Mouse (Mus musculus) lung, postnatal 0 days (tissue): ENCODE measurements around the gene Gatad1. TPM values are rescaled to one million over a fixed set of nuclear protein-coding genes. Genes with fewer than 3 reads are reported as not detected.

ENCODE experiments used
- ATAC-seq: fragments of 200-750 bp; cut with Nextera tagmentation; 2 replicates; pipeline ENCODE4 v1.8.0; 2017; ENCODE audit warnings: moderate library complexity
- DNase-seq: peaks from one replicate; pipeline ENCODE4 v3.0.0-alpha.2; 2016; ENCODE audit warnings: low spot score
- H3K27ac ChIP-seq: fragments of 300-500 bp; sonication (generic); 2 replicates; pipeline ENCODE4 v1.5.1; 2014; ENCODE audit warnings: antibody characterized with exemption, mild to moderate bottlenecking, low read length, mixed read lengths
- H3K27me3 ChIP-seq: fragments of 300-500 bp; sonication (generic); replicated peaks from 2 replicates; pipeline ENCODE4 v1.6.1; 2014; ENCODE audit warnings: low read length, mixed read lengths; ENCODE audit not compliant: insufficient read depth
- H3K36me3 ChIP-seq: fragments of 300-500 bp; sonication (generic); 2 replicates; pipeline ENCODE4 v1.6.1; 2014; ENCODE audit warnings: low read length, mixed read lengths; ENCODE audit not compliant: insufficient read depth
- H3K4me1 ChIP-seq: fragments of 300-500 bp; sonication (generic); 2 replicates; pipeline ENCODE4 v1.6.1; 2014; ENCODE audit warnings: antibody characterized with exemption, low read depth, low read length, mixed read lengths; ENCODE audit not compliant: insufficient read depth
- H3K4me2 ChIP-seq: fragments of 300-500 bp; sonication (generic); replicated peaks from 2 replicates; pipeline ENCODE4 v1.6.1; 2014; ENCODE audit warnings: low read depth, mild to moderate bottlenecking, low read length, moderate library complexity, mixed read lengths
- H3K4me3 ChIP-seq: fragments of 300-500 bp; sonication (generic); 2 replicates; pipeline ENCODE4 v1.5.1; 2014; ENCODE audit warnings: low read depth, low read length
- H3K9ac ChIP-seq: fragments of 300-500 bp; sonication (generic); replicated peaks from 2 replicates; pipeline ENCODE4 v1.6.1; 2014; ENCODE audit warnings: low read depth, mild to moderate bottlenecking
- H3K9me3 ChIP-seq: fragments of 300-500 bp; sonication (generic); 2 replicates; pipeline ENCODE4 v1.6.1; 2016; ENCODE audit warnings: low read length, mixed read lengths
- CTCF ChIP-seq: IDR thresholded peaks from 2 replicates; pipeline ENCODE4 v1.5.1; 2016; ENCODE audit warnings: antibody characterized with exemption, mild to moderate bottlenecking
- EP300 ChIP-seq: IDR thresholded peaks from 2 replicates; pipeline ENCODE4 v1.6.1; 2016; ENCODE audit warnings: antibody characterized with exemption, mild to moderate bottlenecking, control low read depth
- WGBS: fragments of 180-500 bp; shearing (Covaris S2); extraction: QIAGEN DNeasy Blood & Tissue Kit; methylation state at CpG from one replicate; pipeline ENCODE4 v1.1.7; 2014; 5-methylcytosine and 5-hydroxymethylcytosine counted together
- microRNA-seq: library from miRNA; unstranded; fragments of <30 nt; microRNA quantifications from one replicate; pipeline ENCODE4, GENCODE M21; 2016
- polyA plus RNA-seq: library from polyadenylated mRNA; unstranded; fragments of >200 nt; fragmentation: Nextera tagmentation; extraction: Ambion mirVana; gene quantifications from 2 replicates; pipeline ENCODE4 v1.2.1, GENCODE M21; 2015

The Gatad1 gene
- polyA plus RNA-seq, 1 experiment from 2014 or later, result 63.3 TPM

- no peak overlapping the region for H3K9ac ChIP-seq
- H3K4me1 ChIP-seq, result no peaks in the 10 kb centered on the region
- ATAC-seq (no peak), DNase-seq (no peak)
- H3K4me2 ChIP-seq, result no peak overlapping the region
- WGBS, result 74% methylated on average over 3 of the region's 3 CpGs
- peaks cover 5% of the 10 kb centered on the region; the same call in 1 of the 2 replicates for H3K36me3 ChIP-seq
- H3K4me3 ChIP-seq, result no peak overlapping the region
- TF ChIP-seq EP300 (no peak), CTCF (no peak)
- no peaks in the 10 kb centered on the region for H3K27me3 ChIP-seq
- H3K27ac ChIP-seq, result no peak overlapping the region
- H3K9me3 ChIP-seq, result no peaks in the 10 kb centered on the region
Measured at GRCm38 (mm10) chr5:3600790-3601189, 56.2 kb downstream of the Gatad1 start.

GRCm38 (mm10) chr5:3600298-3600697, 56.7 kb downstream of the Gatad1 start:
- DNase-seq (no peak), ATAC-seq (no peak)
- H3K4me3 ChIP-seq, result no peak overlapping the region
- H3K9ac ChIP-seq, result no peak overlapping the region
- no peaks in the 10 kb centered on the region for H3K9me3 ChIP-seq
- no peaks in the 10 kb centered on the region for H3K27me3 ChIP-seq
- H3K4me1 ChIP-seq, result peaks cover 4% of the 10 kb centered on the region; the same call in 1 of the 2 replicates
- no peak overlapping the region for H3K4me2 ChIP-seq
- peaks cover under 1% of the 10 kb centered on the region; the same call in 1 of the 2 replicates for H3K36me3 ChIP-seq
- 73% methylated on average over 1 of the region's 1 CpGs for WGBS
- H3K27ac ChIP-seq, result no peak overlapping the region
- TF ChIP-seq CTCF (no peak), EP300 (no peak)

- H3K4me1 ChIP-seq, result peaks cover 7% of the 10 kb centered on the region; the same call in 1 of the 2 replicates
- TF ChIP-seq CTCF (no peak), EP300 (no peak)
- ATAC-seq (no peak), DNase-seq (no peak)
- H3K27ac ChIP-seq, result no peak overlapping the region
- H3K4me3 ChIP-seq, result no peak overlapping the region
- no peak overlapping the region for H3K4me2 ChIP-seq
- no peak overlapping the region for H3K9ac ChIP-seq
- no peaks in the 10 kb centered on the region for H3K9me3 ChIP-seq
- 91% methylated on average over 5 of the region's 5 CpGs for WGBS
- H3K27me3 ChIP-seq, result no peaks in the 10 kb centered on the region
- H3K36me3 ChIP-seq, result no peaks in the 10 kb centered on the region
Measured at GRCm38 (mm10) chr5:3598766-3599165, 58.2 kb downstream of the Gatad1 start.

GRCm38 (mm10) chr5:3597171-3597570, 59.8 kb downstream of the Gatad1 start:
- Histone ChIP-seq H3K9me3 (no peaks in the 10 kb centered on the region), H3K27me3 (no peaks in the 10 kb centered on the region), H3K4me3 (peak overlapping the region; percentile 88; the same call in 1 of the 2 replicates), H3K36me3 (0 out of 2 replicates have a peak, but pooled peaks cover 2% of the 10 kb centered on the region), H3K4me2 (0 out of 2 replicates have a peak overlapping the region, but pooled peaks have one; percentile 81), H3K9ac (no peak overlapping the region), H3K4me1 (peaks cover 7% of the 10 kb centered on the region; the same call in 1 of the 2 replicates), H3K27ac (no peak overlapping the region)
- no peak for TF ChIP-seq CTCF
- TF ChIP-seq EP300, result no peak
- no peak for ATAC-seq
- no peak for DNase-seq

DNA sequence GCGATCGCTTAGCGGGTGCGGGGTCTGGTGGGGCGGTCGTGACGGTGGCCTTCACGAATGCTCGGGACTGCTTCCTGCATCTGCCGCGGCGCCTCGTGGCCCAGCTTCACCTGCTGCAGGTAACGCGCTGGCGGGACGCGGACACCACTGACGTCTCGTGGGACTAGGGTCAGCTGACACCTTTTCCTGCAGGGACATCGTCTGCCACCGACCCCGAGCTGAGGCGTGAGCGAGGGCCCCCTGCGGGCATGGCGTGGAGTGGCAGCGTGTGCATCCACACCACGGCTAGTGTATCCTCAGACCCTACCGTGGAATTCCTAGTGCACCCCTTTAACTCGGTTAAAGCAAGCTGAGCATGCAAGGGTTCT, 60.6 kb downstream of the Gatad1 start, which contains the start of gene Rbm48:
Rbm48 (minus strand) TSS at position 187 of the 368 bp plus-strand sequence.
- WGBS, result under 1% methylated on average over 31 of the region's 31 CpGs
- no peaks in the 10 kb centered on the region for H3K27me3 ChIP-seq
- TF ChIP-seq CTCF (peak; percentile 84), EP300 (no peak)
- ATAC-seq (peak; percentile 90), DNase-seq (peak; percentile 89)
- H3K4me2 ChIP-seq, result peak within 1 kb of the TSS; percentile 81
- H3K36me3 ChIP-seq, result 0 out of 2 replicates have a peak, but pooled peaks cover 7% of the 10 kb centered on the region
- peaks cover 7% of the 10 kb centered on the region; the same call in 1 of the 2 replicates for H3K4me1 ChIP-seq
- peak within 1 kb of the TSS; percentile 88 for H3K4me3 ChIP-seq
- peak within 1 kb of the TSS; percentile 83 for H3K27ac ChIP-seq
- H3K9ac ChIP-seq, result peak within 1 kb of the TSS; percentile 68
- H3K9me3 ChIP-seq, result no peaks in the 10 kb centered on the region

DNA sequence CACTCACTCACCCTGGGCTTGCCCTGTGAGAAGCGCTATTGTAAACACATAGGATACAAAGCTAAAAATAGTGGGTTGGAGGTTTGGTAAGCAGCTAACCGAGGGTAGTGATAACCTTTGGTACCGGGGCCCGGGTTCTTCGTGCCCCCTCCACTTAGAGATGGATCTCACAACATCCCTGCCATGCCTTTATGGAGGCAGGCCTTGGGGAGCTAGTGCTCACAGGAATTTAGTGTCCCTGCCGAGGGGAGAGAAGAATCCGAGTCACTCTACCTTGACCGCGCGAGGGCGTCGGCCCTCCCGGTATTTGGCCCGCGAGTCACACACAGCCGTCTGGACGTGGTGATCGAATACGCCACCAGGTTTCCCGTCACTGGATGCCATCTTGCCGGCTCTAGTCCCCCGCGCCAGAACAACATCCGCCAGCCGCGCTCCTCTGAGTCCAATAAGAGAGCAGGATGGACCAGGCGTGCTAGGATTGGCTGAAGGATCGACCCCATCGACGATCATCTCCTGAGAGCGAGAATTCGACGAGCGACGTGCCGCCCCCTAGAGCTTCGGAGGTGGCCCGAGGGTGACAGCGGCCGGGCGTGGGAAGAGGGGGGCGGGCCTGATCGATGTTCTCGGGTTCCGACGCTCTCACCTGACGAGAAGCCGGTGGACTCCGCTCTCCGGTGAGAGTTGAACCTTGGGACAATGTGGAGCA, 61.1 kb downstream of the Gatad1 start, which contains the start of gene Pex1:
Pex1 (plus strand) TSS at position 374 of the 706 bp plus-strand sequence.
- Histone ChIP-seq H3K4me2 (peak within 1 kb of the TSS; percentile 81), H3K9ac (peak within 1 kb of the TSS; percentile 68), H3K27ac (peak within 1 kb of the TSS; percentile 83), H3K4me3 (peak within 1 kb of the TSS; percentile 88), H3K4me1 (peaks cover 7% of the 10 kb centered on the region; the same call in 1 of the 2 replicates), H3K36me3 (peaks cover 7% of the 10 kb centered on the region; the same call in 1 of the 2 replicates), H3K9me3 (no peaks in the 10 kb centered on the region), H3K27me3 (no peaks in the 10 kb centered on the region)
- TF ChIP-seq CTCF (peak; percentile 58), EP300 (no peak)
- 0% methylated on average over 50 of the region's 50 CpGs for WGBS
- peak; percentile 98 for ATAC-seq
- DNase-seq, result peak; percentile 97

Small RNA genes lying within 50 kb of the gene (microRNA-seq; reads per million reads assigned to microRNA genes)
- gene Gm22926, result not detected
- gene Gm26238, result not detected

Other genes starting within 250 kb of the Gatad1 start
- gene Fam133b, start 113.4 kb downstream of the Gatad1 start, polyA plus RNA-seq, result 21.0 and 22.2 TPM in 2 replicates
- gene 1700109H08Rik, start 85.6 kb downstream of the Gatad1 start, polyA plus RNA-seq, result 0.84 and 1.2 TPM in 2 replicates
- gene Pex1, start 61.1 kb downstream of the Gatad1 start, polyA plus RNA-seq, result 10.9 TPM in 2 replicates
- 7.8 and 10.5 TPM in 2 replicates for gene Rbm48, start 60.6 kb downstream of the Gatad1 start, polyA plus RNA-seq
- not detected in 2 replicates for gene Tmbim7, start 6.0 kb downstream of the Gatad1 start, polyA plus RNA-seq
- gene Ankib1, start 145.7 kb upstream of the Gatad1 start, polyA plus RNA-seq, result 6.8 and 7.5 TPM in 2 replicates
- gene Krit1, start 146.0 kb upstream of the Gatad1 start, polyA plus RNA-seq, result 30.8 and 33.7 TPM in 2 replicates
- gene Lrrd1, start 188.0 kb upstream of the Gatad1 start, polyA plus RNA-seq, result 0.05 TPM in 1 of 2 replicates, not detected in the other
- gene Mterf1a, start 236.7 kb upstream of the Gatad1 start, polyA plus RNA-seq, result 5.1 and 5.7 TPM in 2 replicates